Comparison of ENCODE assay signal across 11 mouse cellular contexts in the genomic region with DNA sequence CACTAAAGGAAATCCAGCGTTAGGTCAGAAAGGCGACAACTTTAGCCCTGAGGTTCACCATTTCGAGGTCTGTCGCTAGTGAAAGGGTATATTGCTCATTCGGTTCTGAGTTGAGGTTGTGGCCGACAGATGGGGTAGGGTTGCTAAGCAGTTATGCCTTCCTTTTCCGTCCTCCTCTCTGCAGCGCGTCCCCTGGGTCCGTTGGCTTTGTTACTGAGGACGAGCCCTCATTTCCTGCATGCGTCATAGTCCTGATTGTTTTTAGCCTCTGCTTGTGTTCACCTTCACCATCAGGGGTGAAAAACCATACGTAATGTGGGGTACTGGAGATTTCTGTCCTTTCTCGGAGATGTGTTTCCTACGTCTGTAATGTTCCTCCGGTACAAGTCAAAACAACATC. TPM values are rescaled to one million over a fixed set of nuclear protein-coding genes. Genes with fewer than 3 reads are reported as not detected.
DNase-seq lines count a peak whose midpoint lies in the region; ATAC-seq and TF ChIP-seq lines count a peak whose summit lies in the region.
"Had no signal": no experiment of that assay in that cellular context is flagged by ENCODE, and none has a peak within 500 bp of the region (broad histone marks: within the 10 kb centered on the region; RNA-seq: fewer than 3 reads in every experiment).

No protein-coding gene starts in this region.

- peaks cover 29% of the 10 kb centered on the region for H3K36me3 ChIP-seq in kidney, embryonic 14.5 days (ENCODE audit: control insufficient read depth, insufficient read depth, low read length)
- peaks cover 54% of the 10 kb centered on the region for H3K36me3 ChIP-seq in heart, embryonic 12.5 days
- no peaks in the 10 kb centered on the region for H3K36me3 ChIP-seq in splenic B cell, adult 2 months (ENCODE audit: control insufficient read depth, insufficient read depth, low read length, poor library complexity, severe bottlenecking)
- H3K36me3 ChIP-seq: neural tube, embryonic 12.5 days had no signal

- WGBS in kidney, embryonic 14.5 days = 87% methylated on average over 16 of the region's 16 CpGs
- WGBS in heart, embryonic 12.5 days = 72% methylated on average over 16 of the region's 16 CpGs

- no peaks in the 10 kb centered on the region for H3K27me3 ChIP-seq in kidney, embryonic 14.5 days (ENCODE audit: control insufficient read depth, insufficient read depth, low read length)
- H3K27me3 ChIP-seq in heart, embryonic 12.5 days (replicated peaks) = no peaks in the 10 kb centered on the region
- H3K27me3 ChIP-seq in splenic B cell, adult 2 months (ENCODE audit: control insufficient read depth, insufficient read depth, low read length, poor library complexity, severe bottlenecking) = no peaks in the 10 kb centered on the region

- no peak overlapping the region for H3K4me2 ChIP-seq in kidney, embryonic 14.5 days (replicated peaks; ENCODE audit: low read depth, low read length)
- H3K4me2 ChIP-seq in heart, embryonic 12.5 days = no peak overlapping the region
- H3K4me2 ChIP-seq: midbrain, embryonic 11.5 days; neural tube, embryonic 12.5 days had no signal

- no peak for DNase-seq in gastrocnemius, adult 2 months
- DNase-seq in gastrocnemius, postnatal 36 days = no peak
- peak; percentile 48 for DNase-seq in kidney, postnatal 10 days
- peak; percentile 36 for DNase-seq in splenic B cell, adult 2 months (ENCODE audit: low read depth, low spot score)
- no peak for DNase-seq in spleen, adult 18-20 months
- DNase-seq: liver had no signal

- H3K9me3 ChIP-seq in kidney, embryonic 14.5 days (ENCODE audit: control insufficient read depth, low read length) = no peaks in the 10 kb centered on the region
- no peaks in the 10 kb centered on the region for H3K9me3 ChIP-seq in heart, embryonic 12.5 days (replicated peaks)
- H3K9me3 ChIP-seq: neural tube, embryonic 12.5 days had no signal

- peak overlapping the region; percentile 16 for H3K4me3 ChIP-seq in gastrocnemius, adult 2 months
- H3K4me3 ChIP-seq in kidney, embryonic 14.5 days (ENCODE audit: low read length) = no peak overlapping the region
- H3K4me3 ChIP-seq in heart, embryonic 12.5 days = no peak overlapping the region
- H3K4me3 ChIP-seq: neural tube, embryonic 12.5 days had no signal

- intact Hi-C loops in gastrocnemius, adult 2 months (cut with DNase I) = no loop called here
- intact Hi-C loops in gastrocnemius, postnatal 36 days (cut with DNase I) = no loop called here

- H3K27ac ChIP-seq in gastrocnemius, adult 2 months = peak overlapping the region; percentile 99
- no peak overlapping the region for H3K27ac ChIP-seq in kidney, embryonic 14.5 days (ENCODE audit: low read depth, low read length)
- peak overlapping the region; percentile 20; the same call in 1 of the 2 replicates for H3K27ac ChIP-seq in heart, embryonic 12.5 days (ENCODE audit: poor library complexity, severe bottlenecking)
- H3K27ac ChIP-seq: neural tube, embryonic 12.5 days had no signal

- no peak for ATAC-seq in kidney, embryonic 14.5 days (ENCODE audit: low FRiP score, low TSS enrichment)
- no peak for ATAC-seq in heart, embryonic 12.5 days (ENCODE audit: insufficient number of reproducible peaks, low FRiP score)
- ATAC-seq in erythroblast, adult 5-6 weeks (replicated peaks; ENCODE audit: low FRiP score, poor library complexity, severe bottlenecking) = no peak

- TF ChIP-seq CTCF in gastrocnemius, adult 2 months (IDR thresholded peaks at IDR 0.05) = no peak

- H3K4me1 ChIP-seq in kidney, embryonic 14.5 days (ENCODE audit: control insufficient read depth, insufficient read depth, low read length) = peaks cover 5% of the 10 kb centered on the region; the same call in 1 of the 2 replicates
- H3K4me1 ChIP-seq in heart, embryonic 12.5 days (replicated peaks) = peaks cover 84% of the 10 kb centered on the region

- no peak overlapping the region for H3K9ac ChIP-seq in kidney, embryonic 14.5 days (ENCODE audit: low read depth, low read length)
- no peak overlapping the region for H3K9ac ChIP-seq in heart, embryonic 12.5 days
- H3K9ac ChIP-seq: neural tube, embryonic 12.5 days had no signal

RNA-seq across cellular contexts. Expression of a gene that starts 17.3 kb away (rescaled TPM):
- total RNA-seq in gastrocnemius, adult 2 months (2021) = 100 to 1,000 TPM; 133 to 186 TPM
- 100 to 1,000 TPM; 130 to 132 TPM for total RNA-seq in gastrocnemius, postnatal 36 days (2021)
- 10.4 and 11.5 TPM in 2 replicates for polyA plus RNA-seq in kidney, embryonic 14.5 days (2014; fragmentation: Nextera tagmentation; extraction: Ambion mirVana)
- 21.3 and 22.0 TPM in 2 replicates for polyA plus RNA-seq in heart, embryonic 12.5 days (2016; fragmentation: Nextera tagmentation; extraction: Ambion mirVana)
- 0.58 and 6.9 TPM in 2 replicates for total RNA-seq in erythroblast, adult 5-6 weeks (2015; ENCODE audit: low replicate concordance)
- 2.8 and 4.8 TPM in 2 replicates for total RNA-seq in erythroblast, adult 5-6 weeks (2017; ENCODE audit: low replicate concordance)

Comparison
In these comparisons a context has a peak if more than half of its experiments do, and no peak if none do; other contexts are left out.
1. DNase-seq: peak in kidney, postnatal 10 days (single experiment) and splenic B cell, adult 2 months (single experiment); none in gastrocnemius, adult 2 months (single experiment), gastrocnemius, postnatal 36 days (0 of 2) and spleen, adult 18-20 months (0 of 2).
2. RNA of a gene that starts 17.3 kb away (total RNA-seq): 133 to 186 TPM in gastrocnemius, adult 2 months and 130 to 132 TPM in gastrocnemius, postnatal 36 days; 0.58 to 6.9 TPM in erythroblast, adult 5-6 weeks; every median in the first group is over 10 times any median in the second.